Mouse (Mus musculus) testis, adult 10 weeks (tissue): Measurements from ENCODE around the gene Epb41l4b. TPM values are rescaled to one million over a fixed set of nuclear protein-coding genes. Genes with fewer than 3 reads are reported as not detected.

Experiments used
- polyA plus RNA-seq: library from polyadenylated mRNA; stranded (reverse); fragments of 350-450 nt; fragmentation: Illumina TruSeq; extraction: RNeasy Lipid Tissue Mini Kit (QIAGEN cat#74804); gene quantifications from one replicate; pipeline ENCODE4 v1.2.3, GENCODE M21; 2014; ENCODE audit warnings: low read depth, low replicate concordance

Gene Epb41l4b
- 5.1 TPM for polyA plus RNA-seq

GRCm38 (mm10) chr4:57143026-57143937, at the start of gene Epb41l4b:
TSS of gene Epb41l4b (minus strand) at chr4:57143437.

DNA sequence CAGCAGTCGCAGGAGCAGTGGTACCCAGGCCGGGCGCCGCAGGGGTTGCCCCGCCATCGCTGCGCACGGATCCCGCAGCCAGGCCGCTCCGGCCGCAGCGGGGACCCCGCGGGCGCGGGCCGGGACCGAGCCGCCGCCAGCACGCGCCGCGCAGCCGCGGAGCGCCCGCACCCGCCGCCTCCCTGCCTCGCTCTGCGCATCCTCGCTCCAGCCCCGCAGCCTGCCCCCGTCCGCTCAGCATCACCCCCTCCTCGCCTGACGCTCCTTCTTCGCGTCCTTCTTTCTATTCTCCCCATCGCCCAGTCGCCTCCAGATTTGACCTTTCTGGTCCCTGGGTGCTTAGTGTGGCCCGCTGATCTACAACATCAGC, 153.0 kb downstream of the Epb41l4b start, which contains the start of gene Frrs1l:
Frrs1l (minus strand) TSS at position 177 of the 370 bp plus-strand sequence.

GRCm38 (mm10) chr4:56946641-56947640, 196.3 kb downstream of the Epb41l4b start, which contains the start of gene Tmem245:
TSS of gene Tmem245 (minus strand) at chr4:56947437.

Other genes with a start within 250 kb of the Epb41l4b start
- 6.2 TPM for gene Tmem245, start 196.0 kb downstream of the Epb41l4b start, polyA plus RNA-seq
- 0.53 TPM for gene Frrs1l, start 153.0 kb downstream of the Epb41l4b start, polyA plus RNA-seq
- gene Ptpn3, start 158.4 kb upstream of the Epb41l4b start, polyA plus RNA-seq, result 0.85 TPM